Mouse (Mus musculus) monocyte, adult 5-6 weeks (primary cell): ENCODE results near the gene Tnp2. TPM values are rescaled to one million over a fixed set of nuclear protein-coding genes. Genes with fewer than 3 reads are reported as not detected.
A peak's percentile ranks its signal among the peaks of the same experiment; 100 is the strongest.
"Not testable (repeated sequence)": the region's sequence is repeated elsewhere in the genome, so short reads cannot be mapped to it uniquely, and the experiment has no call there.

Experiments
- ATAC-seq: fragments of 153-309, 156-312 bp; replicated peaks from 2 replicates; pipeline ENCODE4 v1.8.0; 2017; ENCODE audit warnings: mild to moderate bottlenecking; ENCODE audit not compliant: low TSS enrichment, insufficient number of reproducible peaks, severe bottlenecking, poor library complexity, low FRiP score
- total RNA-seq: library from RNA; stranded (forward); fragments of 200-1000, 200-491, 200-594 nt; gene quantifications from 3 replicates; pipeline ENCODE4 v1.2.3, GENCODE M21; 2017

The Tnp2 gene
- total RNA-seq, 1 experiment from 2014 or later = not detected

DNA sequence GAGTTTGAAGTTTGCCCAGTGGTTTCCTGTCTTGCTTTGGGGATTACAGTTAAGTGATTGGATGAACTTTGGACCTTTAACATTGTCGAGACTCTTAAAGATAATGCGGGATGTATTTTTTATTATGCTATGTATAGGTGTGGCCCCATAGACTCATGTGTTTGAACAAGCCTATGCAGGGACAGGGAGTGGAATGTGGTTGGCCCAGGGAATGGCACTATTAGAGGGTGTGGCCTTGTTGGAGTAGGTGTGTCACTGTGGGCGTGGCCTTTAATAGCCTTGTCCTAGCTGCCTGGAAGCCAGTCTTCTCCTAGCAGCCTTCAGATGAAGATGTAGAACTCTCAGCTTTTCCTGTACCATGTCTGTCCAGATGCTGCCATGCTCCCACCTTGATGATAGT lies 14.0 kb upstream of the Tnp2 start:
- ATAC-seq = not testable (repeated sequence)

DNA sequence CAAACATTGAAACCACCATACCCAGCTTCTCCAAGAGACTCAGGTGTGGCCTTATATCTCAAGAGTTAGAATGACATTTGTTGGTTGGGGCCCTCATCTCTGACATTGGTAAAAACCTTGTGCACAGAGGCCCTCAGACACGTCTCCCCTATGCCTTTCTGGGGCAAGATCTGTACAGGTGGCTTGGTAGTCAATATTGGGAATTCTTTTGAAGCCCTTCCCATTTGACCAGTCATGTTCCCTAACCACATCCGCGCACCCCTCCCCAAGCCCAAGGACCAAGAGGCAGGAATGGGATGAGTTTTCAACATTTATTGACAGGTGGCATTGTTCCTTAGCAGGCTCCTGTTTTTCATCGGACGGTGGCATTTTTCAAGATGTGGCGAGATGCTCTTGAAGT lies 7.6 kb upstream of the Tnp2 start, which contains the start of gene Prm2:
Gene Prm2 (minus strand): TSS at position 101 of the 400 bp plus-strand sequence.
- ATAC-seq = no peak

DNA sequence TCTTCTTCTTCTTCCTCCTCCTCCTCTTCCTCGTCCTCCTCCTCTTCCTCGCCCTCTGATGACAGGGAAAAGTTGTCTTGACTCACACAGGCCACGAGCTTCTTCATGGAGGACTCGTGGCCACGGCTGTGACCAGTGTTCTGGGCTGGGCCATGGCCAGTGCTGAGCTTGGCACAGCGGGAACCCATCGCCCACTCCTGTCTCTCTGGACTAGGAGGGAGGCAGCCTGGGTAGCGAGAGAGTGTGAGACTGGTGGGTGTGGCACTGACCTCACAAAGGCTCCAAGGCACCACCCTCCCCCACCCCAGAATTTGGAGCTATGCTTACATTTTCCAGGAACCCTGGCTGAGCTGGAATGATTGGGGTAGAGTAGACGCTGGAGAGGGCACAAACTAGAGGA lies 2.2 kb upstream of the Tnp2 start, which contains the start of gene Prm3:
Gene Prm3 (minus strand): TSS at position 213 of the 400 bp plus-strand sequence.
- ATAC-seq = no peak

DNA sequence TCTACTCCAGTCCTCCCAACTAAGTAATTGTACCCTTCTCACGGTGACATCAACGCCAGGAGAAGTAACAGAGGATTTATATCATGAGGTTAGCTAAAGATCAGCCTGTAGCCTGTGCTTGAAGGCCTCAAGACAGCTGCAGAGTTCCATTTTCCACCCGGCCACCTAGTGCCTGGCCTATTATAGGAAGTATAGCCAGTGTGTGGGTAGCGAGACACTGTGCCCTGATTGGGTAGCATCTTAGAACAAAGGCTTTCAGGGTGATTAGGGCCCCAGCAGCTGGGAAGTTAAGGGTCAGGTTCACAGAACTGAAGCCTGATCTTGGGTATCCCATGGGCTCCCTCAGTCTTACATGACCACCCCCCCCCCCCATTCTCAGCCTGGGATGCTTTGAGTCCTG lies 406 bp upstream of the Tnp2 start:
- no peak for ATAC-seq

DNA sequence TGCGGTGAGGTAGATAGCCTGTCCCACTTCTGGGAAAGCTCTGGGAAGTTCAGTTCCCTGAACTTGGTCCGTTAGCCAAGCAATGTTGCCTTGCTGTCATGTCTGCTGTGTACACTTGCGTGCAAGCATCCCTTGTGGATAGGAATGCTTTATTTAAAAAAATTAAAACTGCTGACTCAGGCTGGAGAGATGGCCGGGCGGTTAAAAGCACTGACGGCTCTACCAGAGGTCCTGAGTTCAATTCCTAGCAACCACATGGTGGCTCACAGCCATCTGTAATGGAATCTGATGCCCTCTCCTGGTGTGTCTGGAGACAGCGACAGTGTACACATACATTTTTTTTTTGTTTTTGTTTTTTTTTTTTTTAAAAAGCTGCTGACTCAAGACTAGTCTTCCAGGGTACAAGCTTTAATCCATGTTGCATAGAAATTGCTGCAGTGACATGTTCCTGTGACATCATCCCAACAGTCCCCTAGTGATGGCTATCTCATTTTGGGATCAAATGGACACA lies 857 bp downstream of the Tnp2 start:
- ATAC-seq = no peak

DNA sequence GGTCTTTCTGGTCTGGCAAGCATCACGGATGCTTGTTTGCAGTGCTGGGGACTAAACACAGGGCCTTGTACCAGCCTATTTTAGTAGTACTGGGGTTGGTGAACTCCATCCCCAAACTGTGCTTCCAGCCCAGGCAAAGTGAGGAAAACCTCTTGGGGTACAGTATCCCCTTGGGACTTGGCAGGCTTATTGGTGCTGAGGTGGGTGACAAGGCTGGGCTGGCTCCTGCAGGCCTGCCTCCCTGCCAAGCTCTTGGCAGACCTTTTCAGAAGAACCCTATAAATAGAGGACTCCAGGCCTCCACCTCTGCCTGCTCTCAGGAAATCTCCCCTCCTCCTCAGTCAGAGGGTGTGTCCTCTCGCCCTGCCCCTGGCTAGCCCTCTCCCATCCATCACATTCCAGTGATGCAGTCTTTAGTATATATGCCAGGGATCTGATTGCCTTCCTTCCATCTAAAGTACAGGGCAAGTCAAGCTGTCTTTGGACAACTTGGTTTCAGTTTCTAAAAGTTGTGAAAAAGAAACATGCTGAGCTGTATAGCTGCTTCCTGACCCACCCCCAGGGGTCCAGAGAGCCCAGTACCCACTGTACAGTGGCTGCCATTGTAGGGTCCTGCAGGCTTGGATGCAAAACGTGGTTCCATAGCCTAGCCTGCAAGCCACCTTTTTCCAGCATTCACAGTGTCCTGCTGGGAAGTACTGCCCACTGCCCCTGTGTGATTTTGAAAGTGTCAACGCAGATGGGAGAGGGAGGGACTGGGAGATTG lies 1.5 kb downstream of the Tnp2 start:
- no peak for ATAC-seq

DNA sequence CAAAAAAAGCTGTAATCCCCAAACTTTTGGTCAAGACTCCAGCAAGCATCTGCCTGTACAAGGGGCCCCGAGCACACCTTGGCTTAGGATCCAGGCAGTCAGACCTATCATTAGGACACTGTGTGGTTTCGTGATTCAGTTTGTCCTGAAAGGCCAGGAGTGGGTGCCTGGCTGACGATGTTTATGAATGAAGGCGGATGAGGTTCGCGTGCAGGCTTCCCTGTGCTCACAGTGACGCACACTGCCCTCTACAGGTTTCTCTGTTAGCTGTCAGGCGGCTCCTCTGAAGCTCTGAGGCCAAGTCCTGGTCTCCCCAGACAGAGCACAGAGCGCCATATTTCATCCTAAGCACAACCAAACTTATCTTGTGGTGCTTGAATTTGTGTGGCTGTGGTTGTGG lies 2.2 kb downstream of the Tnp2 start:
- peak; percentile 79 for ATAC-seq

DNA sequence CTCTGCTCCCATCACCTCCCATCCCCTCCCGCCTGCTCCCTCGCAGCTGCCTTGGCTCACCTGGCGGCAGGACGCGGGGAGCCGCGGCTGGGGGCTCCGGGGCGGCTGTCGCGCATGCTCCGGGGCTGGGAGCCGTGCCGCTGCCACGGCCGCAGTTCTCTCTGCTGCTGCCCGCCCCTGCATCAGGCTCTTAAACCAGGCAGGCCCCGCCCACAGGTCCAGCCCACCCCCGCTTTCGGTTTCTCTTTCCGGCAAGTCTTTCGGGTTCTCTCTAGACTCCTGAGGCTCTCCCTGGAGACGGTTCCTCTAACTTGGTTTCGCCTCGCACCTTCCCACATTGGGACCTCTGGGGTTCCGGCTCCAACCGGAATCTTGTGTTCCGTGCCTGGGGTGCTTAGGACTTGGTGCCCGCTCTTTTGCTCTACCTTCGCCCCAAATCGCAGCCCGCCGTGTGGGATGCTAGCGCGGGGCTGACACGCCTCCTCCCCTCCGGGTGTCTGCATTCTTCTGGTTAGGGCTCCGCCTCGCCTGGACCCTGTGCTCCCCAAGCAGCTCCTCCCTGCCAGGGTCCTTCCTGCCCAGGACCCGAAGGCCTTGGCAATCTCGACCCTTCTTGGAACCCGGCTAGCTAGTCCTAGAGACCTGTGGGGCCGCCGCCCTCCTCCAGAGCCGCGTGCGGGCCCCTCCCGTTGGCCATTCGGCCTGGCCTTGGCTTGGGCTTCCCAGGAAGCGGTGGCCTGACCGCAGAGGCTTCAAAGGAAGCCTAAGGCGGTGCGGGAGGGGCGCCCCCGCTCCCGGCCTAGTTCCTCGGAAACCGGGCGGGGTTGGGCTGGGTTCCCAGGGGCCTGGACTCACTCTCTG lies 2.9 kb downstream of the Tnp2 start, which contains the start of gene Socs1:
Gene Socs1 (minus strand): TSS at position 166 of the 861 bp plus-strand sequence.
- peak; percentile 42 for ATAC-seq

DNA sequence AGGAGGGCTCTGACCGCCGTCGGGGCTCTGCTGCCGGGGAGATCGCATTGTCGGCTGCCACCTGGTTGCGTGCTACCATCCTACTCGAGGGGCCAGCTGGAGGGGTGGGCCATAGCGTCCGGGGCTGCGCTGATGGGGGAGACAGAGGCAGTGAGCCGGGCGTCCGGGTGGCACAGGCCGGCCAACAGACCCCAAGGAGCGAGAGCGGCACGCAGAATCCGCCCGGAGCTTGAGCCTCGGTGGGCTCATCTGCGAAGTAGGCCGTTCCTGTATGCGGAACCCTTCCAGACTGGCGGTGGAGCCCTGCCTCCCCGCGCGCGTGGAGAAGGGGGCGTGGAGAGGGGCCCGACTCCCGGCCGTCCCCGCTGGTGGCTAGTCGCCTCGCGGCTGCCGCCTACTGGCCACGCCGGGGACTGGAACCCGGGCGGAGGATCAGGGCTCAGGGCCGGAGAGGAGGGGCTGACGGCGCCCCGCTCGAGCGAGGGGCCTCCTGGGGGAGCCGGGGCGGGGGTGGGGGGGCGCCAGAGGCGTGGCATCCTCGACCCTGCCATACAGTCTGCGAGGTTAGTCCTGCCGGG lies 3.6 kb downstream of the Tnp2 start:
- ATAC-seq = peak; percentile 43

DNA sequence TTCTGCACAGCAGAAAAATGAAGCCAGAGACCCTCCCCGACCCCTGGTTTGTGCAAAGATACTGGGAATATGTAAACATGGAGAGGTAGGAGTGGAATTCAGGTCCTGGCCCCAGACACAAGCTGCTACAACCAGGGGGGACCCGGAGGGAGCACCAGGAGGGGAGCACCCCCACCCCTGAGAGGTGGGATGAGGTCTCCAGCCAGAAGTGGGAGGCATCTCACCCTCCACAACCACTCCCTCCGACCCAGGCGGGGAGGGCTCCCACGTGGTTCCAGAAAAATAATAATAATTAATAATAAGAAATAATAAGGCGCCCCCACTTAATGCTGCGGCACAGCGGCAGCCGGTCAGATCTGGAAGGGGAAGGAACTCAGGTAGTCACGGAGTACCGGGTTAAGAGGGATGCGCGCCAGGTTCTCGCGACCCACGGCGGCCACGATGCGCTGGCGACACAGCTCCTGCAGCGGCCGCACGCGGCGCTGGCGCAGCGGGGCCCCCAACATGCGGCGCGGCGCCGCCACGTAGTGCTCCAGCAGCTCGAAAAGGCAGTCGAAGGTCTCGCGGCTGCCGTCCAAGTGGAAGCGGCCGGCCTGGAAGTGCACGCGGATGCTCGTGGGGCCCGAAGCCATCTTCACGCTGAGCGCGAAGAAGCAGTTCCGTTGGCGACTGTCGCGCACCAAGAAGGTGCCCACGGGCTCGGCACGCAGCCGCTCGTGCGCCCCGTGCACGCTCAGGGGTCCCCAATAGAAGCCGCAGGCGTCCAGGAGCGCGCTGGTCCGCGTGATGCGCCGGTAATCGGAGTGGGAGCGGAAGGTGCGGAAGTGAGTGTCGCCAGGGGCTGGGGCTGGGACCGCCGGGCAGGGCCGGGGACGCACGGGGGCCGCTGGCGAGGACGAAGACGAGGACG lies 4.3 kb downstream of the Tnp2 start:
- no peak for ATAC-seq

DNA sequence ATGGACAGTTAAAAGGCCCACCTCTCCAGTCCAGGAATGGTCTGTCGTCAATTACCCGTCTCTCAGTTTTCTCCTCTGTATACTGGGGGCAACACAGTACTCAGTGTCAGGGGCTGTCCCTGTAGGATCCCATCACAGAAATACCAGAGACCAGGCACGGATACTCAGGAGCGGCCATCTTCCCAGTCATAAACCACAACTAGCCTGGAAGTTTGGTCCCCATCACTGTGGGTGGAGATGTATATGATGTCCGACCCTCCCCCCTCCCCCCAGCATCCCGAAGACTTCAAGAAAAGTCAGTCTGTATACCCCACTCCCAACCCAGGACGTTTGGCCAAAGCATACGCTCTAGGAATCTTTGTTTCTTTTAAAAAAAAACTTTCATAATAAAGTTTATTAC lies 5.0 kb downstream of the Tnp2 start:
- no peak for ATAC-seq

DNA sequence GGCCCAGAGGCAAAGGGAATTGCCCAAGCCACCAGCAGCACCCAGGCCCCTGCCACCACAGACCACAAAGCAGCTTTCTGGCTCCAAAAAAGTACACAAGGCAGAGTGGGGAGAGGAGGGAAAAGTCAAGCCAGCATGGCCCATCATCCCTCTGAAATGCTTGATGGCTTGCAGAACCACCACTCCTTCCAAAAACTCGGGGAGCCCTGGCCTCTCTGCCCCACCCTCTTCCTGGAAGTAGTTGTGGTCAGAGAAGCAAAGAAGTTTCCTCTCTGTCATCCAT lies 5.4 kb downstream of the Tnp2 start:
- no peak for ATAC-seq

DNA sequence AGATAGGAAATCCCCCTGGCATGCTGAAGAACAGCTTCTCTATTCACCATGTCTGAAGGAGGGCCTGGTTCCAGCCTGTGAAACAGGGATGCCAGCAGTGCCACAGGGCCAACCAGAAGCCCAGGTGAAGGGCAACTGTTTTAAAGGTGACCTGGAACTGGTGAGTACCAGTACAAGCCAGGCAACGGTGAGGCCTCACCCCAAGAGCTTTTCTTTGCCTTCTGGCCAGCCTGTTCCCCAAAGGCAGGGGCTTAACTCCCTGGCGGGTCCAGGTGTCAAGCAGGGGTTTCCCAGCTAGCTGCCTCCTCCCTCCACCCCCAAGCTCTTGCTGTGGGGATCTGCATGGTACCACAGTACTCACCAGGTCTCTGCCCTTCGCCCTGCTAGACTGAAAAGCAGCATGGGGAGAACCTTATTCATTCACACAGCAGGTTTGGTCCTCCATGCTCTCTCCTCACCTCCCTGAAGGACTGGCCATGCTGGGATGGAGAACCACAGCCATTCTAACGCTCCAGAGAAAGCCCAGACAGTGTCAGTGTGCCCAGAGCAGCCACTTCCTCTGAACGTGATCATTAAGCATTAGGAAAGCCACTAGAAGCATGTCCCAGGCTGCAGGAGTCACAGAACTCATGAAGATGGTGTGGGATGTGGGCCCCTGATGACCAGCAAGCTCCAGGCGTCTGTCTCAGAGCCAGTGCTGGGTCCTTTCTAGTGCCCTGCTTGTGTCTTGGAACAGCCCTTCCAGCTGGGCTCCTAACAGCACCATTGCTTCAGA lies 5.9 kb downstream of the Tnp2 start:
- ATAC-seq = no peak

DNA sequence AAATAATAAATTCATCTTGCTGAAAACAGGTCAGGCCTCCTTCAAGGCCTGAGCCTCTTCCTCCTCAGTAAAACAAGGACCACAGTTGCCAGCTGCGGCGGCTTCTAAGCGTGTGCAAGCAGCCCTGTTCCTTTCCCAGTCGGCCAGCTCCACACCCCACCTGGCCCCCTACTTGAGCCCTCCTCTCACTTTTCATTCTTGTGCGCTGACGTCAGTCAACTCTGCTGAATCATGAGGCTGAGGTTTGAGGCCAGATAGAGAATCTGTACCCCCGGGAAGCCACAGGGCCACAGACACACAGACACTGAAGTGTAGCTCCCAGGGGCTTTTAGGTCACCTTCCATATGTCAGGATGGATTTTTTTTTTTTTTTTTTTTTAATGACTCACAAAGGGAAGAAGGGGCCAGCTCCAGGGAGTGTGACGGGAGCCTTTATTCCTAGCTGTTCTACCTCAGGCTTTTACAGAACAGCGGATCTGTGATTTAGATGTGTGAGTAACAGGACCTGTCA lies 6.5 kb downstream of the Tnp2 start:
- ATAC-seq = no peak

DNA sequence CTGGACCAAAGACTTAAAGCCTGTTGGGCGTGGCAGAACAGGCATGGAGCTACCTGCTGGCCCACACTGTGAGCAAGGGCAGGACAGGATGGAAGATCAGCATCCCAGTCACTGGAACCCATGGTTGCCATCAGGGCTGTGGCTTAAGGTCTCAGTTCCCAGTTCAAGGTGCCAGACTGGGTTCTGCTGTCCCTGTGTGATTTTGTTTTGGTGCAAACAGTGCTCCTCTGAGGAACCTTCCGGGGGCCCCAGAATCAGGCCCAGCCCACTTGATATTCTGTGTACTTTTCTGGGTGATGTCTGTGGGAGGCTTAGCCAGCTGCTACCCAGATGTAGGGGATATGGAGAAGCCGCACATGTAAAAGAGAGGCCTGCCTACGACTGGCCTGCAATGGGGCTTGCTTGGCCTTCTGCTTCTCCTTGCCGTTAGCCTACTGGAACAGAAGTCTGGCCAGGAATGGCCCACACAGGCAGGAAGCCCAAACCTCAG lies 7.8 kb downstream of the Tnp2 start:
- no peak for ATAC-seq

DNA sequence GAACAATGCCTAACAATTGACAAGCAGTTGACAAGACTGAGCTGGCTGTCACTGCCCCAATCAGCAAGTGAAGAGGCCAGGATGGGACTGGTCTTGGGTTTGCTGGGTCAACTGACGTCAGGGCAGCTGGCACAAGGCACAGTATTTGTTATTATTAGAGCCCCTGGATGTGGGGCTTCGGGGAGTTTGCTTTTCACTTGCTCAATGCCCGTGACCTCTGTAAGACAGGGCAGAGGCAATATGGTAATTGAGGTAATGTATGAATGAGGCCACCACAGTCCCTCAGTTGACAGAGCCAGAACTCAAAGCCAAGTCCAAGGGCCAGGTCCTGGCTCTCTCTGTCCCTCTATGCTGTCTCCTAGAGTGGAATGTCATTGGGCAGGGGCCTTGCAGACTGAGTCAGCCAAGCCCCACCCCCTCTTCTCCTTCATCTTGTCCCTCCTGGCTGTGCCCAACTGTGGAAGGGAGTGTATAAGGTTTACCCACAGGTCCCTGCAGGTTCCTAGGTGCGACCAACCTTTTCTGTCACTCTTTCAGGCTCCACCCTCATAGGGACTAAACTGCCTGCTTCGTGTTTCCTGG lies 10.8 kb downstream of the Tnp2 start:
- no peak for ATAC-seq

DNA sequence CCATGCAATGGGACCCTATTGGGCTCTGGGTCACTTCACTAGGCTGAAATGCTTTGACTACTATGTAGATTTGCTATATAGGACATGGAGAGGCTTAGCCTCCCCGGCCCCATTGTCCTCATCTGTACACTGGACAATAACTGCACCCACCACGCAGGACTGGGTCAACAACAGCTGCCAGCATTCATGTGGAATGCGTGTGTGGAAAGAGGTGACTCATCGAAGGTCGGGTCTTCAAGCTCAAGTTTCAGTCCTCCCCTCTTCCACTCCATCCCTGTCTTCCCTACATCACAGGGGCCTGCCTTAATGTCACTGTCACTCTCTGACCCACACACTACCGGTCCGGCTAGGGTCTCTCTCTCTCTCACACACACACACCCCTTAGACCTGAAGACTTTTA lies 12.1 kb downstream of the Tnp2 start:
- no peak for ATAC-seq
